Mouse (Mus musculus): Measurements from ENCODE around the gene Tmem47. TPM values are rescaled to one million over a fixed set of nuclear protein-coding genes. Genes with fewer than 3 reads are reported as not detected.

Tmem47 gene
- 21.4 and 21.6 TPM in 2 replicates for polyA plus RNA-seq (2015; fragmentation: Nextera tagmentation; extraction: Ambion mirVana)

GRCm38 (mm10) chrX:81070210-81070803 is at the start of gene Tmem47:
Gene Tmem47 (plus strand): TSS chrX:81070698.
- Histone ChIP-seq H3K27me3 (no peaks in the 10 kb centered on the region), H3K36me3 (no peaks in the 10 kb centered on the region), H3K9me3 (no peaks in the 10 kb centered on the region), H3K9ac (replicated peaks) (peak within 1 kb of the TSS; percentile 72), H3K4me3 (replicated peaks) (peak within 1 kb of the TSS; percentile 64), H3K4me1 (replicated peaks) (0 out of 2 replicates have a peak, but pooled peaks cover 2% of the 10 kb centered on the region), H3K4me2 (replicated peaks) (peak within 1 kb of the TSS; percentile 57), H3K27ac (peak within 1 kb of the TSS; percentile 84)
- 7% methylated on average over 39 of the region's 39 CpGs for WGBS
- peak; percentile 97 for ATAC-seq

GRCm38 (mm10) chrX:81070804-81071461 is 435 bp downstream of the Tmem47 start:
- Histone ChIP-seq H3K27me3 (no peaks in the 10 kb centered on the region), H3K36me3 (no peaks in the 10 kb centered on the region), H3K9me3 (no peaks in the 10 kb centered on the region), H3K4me3 (replicated peaks) (peak overlapping the region; percentile 64), H3K4me2 (replicated peaks) (peak overlapping the region; percentile 57), H3K27ac (peak overlapping the region; percentile 84), H3K4me1 (replicated peaks) (0 out of 2 replicates have a peak, but pooled peaks cover 2% of the 10 kb centered on the region), H3K9ac (replicated peaks) (peak overlapping the region; percentile 72)
- 17% methylated on average over 44 of the region's 45 CpGs for WGBS
- no peak; the same call in none of the 2 replicates for ATAC-seq

DNA sequence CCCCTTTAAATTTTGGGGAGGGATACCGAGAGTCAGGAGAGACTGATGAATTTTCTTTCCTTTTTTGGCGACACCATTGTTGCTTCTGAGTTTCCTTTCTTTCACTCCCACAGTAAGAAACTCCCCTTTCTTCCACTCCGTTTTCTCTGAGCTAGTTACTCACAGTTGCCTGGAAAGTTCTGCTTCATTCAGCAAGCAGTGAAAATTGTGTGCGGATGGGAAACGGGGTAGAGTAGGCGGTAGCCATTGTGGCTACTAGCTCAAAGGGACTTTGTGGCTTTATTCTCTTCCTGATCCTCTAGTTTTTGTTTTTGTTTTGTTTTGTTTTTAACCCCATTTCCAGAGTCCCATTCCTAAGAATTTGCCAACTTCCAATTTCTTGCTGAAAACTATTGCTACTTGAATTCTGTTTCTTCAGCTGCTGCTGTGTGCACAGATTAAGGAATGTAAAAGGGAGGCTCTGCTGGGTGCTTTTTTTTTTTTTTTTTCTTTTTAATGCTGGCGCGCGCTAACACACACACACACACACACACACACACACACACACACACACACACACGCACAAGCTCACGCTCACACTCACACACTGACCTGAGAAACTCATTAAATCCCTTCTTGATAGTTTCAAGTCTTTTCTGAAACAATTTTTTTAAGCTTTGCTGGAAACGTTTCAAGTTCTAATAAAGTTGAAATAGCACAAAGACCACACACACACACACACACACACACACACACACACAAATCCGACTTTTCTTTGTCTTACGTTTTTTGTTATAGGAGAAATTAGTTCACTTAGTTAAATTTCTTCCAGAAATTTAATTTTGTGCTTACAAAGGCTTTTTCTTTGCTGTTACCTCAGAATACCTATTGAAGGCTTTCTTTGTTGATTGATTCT is 1.5 kb downstream of the Tmem47 start:
- Histone ChIP-seq H3K27me3 (no peaks in the 10 kb centered on the region), H3K4me1 (replicated peaks) (0 out of 2 replicates have a peak, but pooled peaks cover 2% of the 10 kb centered on the region), H3K27ac (peak overlapping the region; percentile 84), H3K9ac (replicated peaks) (peak overlapping the region; percentile 72), H3K9me3 (no peaks in the 10 kb centered on the region), H3K4me2 (replicated peaks) (peak overlapping the region; percentile 57), H3K4me3 (replicated peaks) (peak overlapping the region; percentile 64), H3K36me3 (no peaks in the 10 kb centered on the region)
- no peak for ATAC-seq
- WGBS, result 14% methylated on average over 10 of the region's 14 CpGs

GRCm38 (mm10) chrX:81072651-81073050 is 2.2 kb downstream of the Tmem47 start:
- Histone ChIP-seq H3K27ac (no peak overlapping the region), H3K27me3 (no peaks in the 10 kb centered on the region), H3K9ac (replicated peaks) (0 out of 2 replicates have a peak overlapping the region, but pooled peaks have one; percentile 6), H3K9me3 (no peaks in the 10 kb centered on the region), H3K36me3 (no peaks in the 10 kb centered on the region), H3K4me2 (replicated peaks) (peak overlapping the region; percentile 57), H3K4me3 (replicated peaks) (peak overlapping the region; percentile 64), H3K4me1 (replicated peaks) (0 out of 2 replicates have a peak, but pooled peaks cover 2% of the 10 kb centered on the region)
- ATAC-seq, result no peak
- 5% methylated on average over 2 of the region's 2 CpGs for WGBS

GRCm38 (mm10) chrX:81073834-81074233 is 3.3 kb downstream of the Tmem47 start:
- H3K9me3 ChIP-seq, result no peaks in the 10 kb centered on the region
- H3K4me1 ChIP-seq (replicated peaks), result 0 out of 2 replicates have a peak, but pooled peaks cover 2% of the 10 kb centered on the region
- peak overlapping the region; percentile 57 for H3K4me2 ChIP-seq (replicated peaks)
- H3K27ac ChIP-seq, result no peak overlapping the region
- ATAC-seq, result no peak
- H3K27me3 ChIP-seq, result no peaks in the 10 kb centered on the region
- no peak overlapping the region for H3K9ac ChIP-seq (replicated peaks)
- no peaks in the 10 kb centered on the region for H3K36me3 ChIP-seq
- 52% methylated on average over 4 of the region's 4 CpGs for WGBS
- H3K4me3 ChIP-seq (replicated peaks), result peak overlapping the region; percentile 64

DNA sequence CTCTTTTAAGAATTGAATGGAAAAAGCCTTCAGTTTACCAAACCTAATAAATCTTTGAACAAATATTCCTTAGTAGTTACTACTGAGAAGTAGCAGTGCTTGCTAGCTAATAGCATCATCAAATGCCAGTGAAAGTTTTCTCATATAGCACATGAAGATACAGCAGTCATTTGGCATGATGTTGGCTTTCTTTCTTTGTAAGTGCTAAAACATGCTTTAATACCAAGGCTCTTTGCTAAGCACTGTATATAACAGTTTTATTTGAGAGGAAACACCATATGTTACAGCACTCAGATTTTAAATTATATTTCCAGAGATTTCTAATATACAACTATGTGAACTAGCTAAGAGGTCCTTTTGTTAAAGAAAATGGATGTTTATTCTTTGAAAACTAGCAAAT is 8.0 kb downstream of the Tmem47 start:
- Histone ChIP-seq H3K9ac (replicated peaks) (no peak overlapping the region), H3K4me2 (replicated peaks) (no peak overlapping the region), H3K4me3 (replicated peaks) (no peak overlapping the region), H3K36me3 (no peaks in the 10 kb centered on the region), H3K9me3 (no peaks in the 10 kb centered on the region), H3K27me3 (no peaks in the 10 kb centered on the region), H3K4me1 (replicated peaks) (0 out of 2 replicates have a peak, but pooled peaks cover 2% of the 10 kb centered on the region), H3K27ac (no peak overlapping the region)
- ATAC-seq, result no peak

- no peak overlapping the region for H3K4me3 ChIP-seq (replicated peaks)
- no peak overlapping the region for H3K4me2 ChIP-seq (replicated peaks)
- WGBS, result 54% methylated on average over 2 of the region's 2 CpGs
- no peaks in the 10 kb centered on the region for H3K27me3 ChIP-seq
- H3K9ac ChIP-seq (replicated peaks), result no peak overlapping the region
- no peak for ATAC-seq
- no peaks in the 10 kb centered on the region for H3K36me3 ChIP-seq
- H3K4me1 ChIP-seq (replicated peaks), result no peaks in the 10 kb centered on the region
- H3K27ac ChIP-seq, result no peak overlapping the region
- no peaks in the 10 kb centered on the region for H3K9me3 ChIP-seq
These were observed 10.5 kb downstream of the Tmem47 start for GRCm38 (mm10) chrX:81080996-81081395.

DNA sequence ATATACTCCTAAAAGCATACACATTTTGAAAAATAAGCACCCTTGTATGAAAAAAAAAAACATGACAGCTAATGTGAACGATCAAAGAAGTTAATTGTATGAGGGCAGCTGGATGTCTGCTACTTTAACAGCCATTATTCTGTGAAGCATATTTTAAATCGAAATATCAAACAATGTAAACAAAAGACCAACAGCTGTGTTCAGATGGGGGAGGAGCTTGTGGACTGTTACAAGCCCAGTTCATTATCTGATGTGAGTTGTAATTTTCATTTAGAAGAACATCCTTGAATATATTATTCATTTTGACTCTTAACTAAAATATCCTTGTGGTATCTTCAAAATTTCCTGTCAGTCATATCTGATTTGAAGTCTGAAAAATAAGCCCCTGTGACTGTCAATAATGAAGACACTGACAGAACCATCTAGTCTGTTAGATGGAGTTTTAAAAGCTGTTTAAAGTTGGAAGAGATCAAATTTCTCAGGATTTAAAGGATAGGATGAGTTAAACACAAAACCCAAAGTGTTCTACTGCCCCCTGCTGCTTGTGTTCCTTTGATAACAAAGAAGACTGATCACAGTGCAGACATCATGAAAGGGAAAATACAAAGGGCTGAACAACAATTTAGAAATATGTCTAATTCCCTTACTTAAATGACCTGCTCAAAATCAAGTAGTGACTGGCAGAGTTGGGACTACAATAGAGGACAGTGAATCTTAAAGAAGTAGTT is 14.7 kb downstream of the Tmem47 start:
- no peak overlapping the region for H3K4me3 ChIP-seq (replicated peaks)
- no peaks in the 10 kb centered on the region for H3K9me3 ChIP-seq
- peak; percentile 67; the same call in 1 of the 2 replicates for ATAC-seq
- no peak overlapping the region for H3K4me2 ChIP-seq (replicated peaks)
- WGBS, result 25% methylated on average over 2 of the region's 2 CpGs
- no peaks in the 10 kb centered on the region for H3K27me3 ChIP-seq
- no peak overlapping the region for H3K9ac ChIP-seq (replicated peaks)
- no peak overlapping the region for H3K27ac ChIP-seq
- no peaks in the 10 kb centered on the region for H3K4me1 ChIP-seq (replicated peaks)
- no peaks in the 10 kb centered on the region for H3K36me3 ChIP-seq

DNA sequence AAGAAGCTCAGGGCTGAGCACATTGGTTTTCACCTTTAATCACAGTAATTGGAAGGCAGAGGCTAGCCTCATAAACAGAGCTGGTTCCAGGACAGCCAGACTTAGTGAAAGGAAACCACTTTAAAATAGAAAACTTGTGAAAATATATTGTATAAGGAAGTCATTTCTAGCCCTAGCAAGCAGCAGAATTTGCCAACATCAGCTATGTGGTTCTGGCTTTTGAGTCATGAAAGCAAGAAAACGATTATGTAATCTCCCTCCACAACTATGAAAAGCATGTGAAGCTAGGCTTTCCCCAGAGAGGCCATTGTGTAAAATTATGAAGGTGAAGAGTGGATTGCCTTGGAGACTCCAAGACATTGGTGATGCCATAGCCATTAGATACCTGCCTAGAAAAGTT is 76.9 kb downstream of the Tmem47 start:
- no peaks in the 10 kb centered on the region for H3K4me1 ChIP-seq (replicated peaks)
- H3K4me3 ChIP-seq (replicated peaks), result no peak overlapping the region
- H3K4me2 ChIP-seq (replicated peaks), result no peak overlapping the region
- ATAC-seq, result no peak
- no peaks in the 10 kb centered on the region for H3K9me3 ChIP-seq
- H3K9ac ChIP-seq (replicated peaks), result no peak overlapping the region
- no peaks in the 10 kb centered on the region for H3K27me3 ChIP-seq
- no peak overlapping the region for H3K27ac ChIP-seq
- WGBS, result 64% methylated on average over 1 of the region's 1 CpGs
- no peaks in the 10 kb centered on the region for H3K36me3 ChIP-seq

Measured in midbrain, embryonic 13.5 days (tissue).